Mouse (Mus musculus) megakaryocyte-erythroid progenitor cell, adult 5 weeks (primary cell): Measurements from ENCODE around the gene Gle1. TPM values are rescaled to one million over a fixed set of nuclear protein-coding genes. Genes with fewer than 3 reads are reported as not detected.

Experiments used
- polyA plus RNA-seq: library from polyadenylated mRNA; stranded (reverse); fragments of >175 nt; gene quantifications from 2 replicates; pipeline ENCODE4 v1.2.3, GENCODE M21; 2012

The Gle1 gene
- 51.3 and 60.3 TPM in 2 replicates for polyA plus RNA-seq

GRCm38 (mm10) chr2:29934906-29935599 lies at the start of gene Gle1:
Gle1 (plus strand) TSS chr2:29935426.

GRCm38 (mm10) chr2:29889066-29889944 lies 45.9 kb upstream of the Gle1 start, which contains the start of gene Odf2:
Odf2 (plus strand) TSS chr2:29889221.

GRCm38 (mm10) chr2:29965250-29965843 lies 30.1 kb downstream of the Gle1 start, which contains the start of gene Sptan1:
Sptan1 (plus strand) TSS chr2:29965560.

Other genes with a start within 250 kb of the Gle1 start
- gene Gm13420, start 183.7 kb upstream of the Gle1 start, polyA plus RNA-seq = not detected in 2 replicates
- gene Gm13547, start 176.1 kb upstream of the Gle1 start, polyA plus RNA-seq = not detected in 2 replicates
- gene Coq4, start 147.9 kb upstream of the Gle1 start, polyA plus RNA-seq = 117 and 152 TPM in 2 replicates
- gene Trub2, start 146.9 kb upstream of the Gle1 start, polyA plus RNA-seq = 7.4 and 8.4 TPM in 2 replicates
- gene Slc27a4, start 132.8 kb upstream of the Gle1 start, polyA plus RNA-seq = 12.8 and 14.6 TPM in 2 replicates
- 69.0 and 81.2 TPM in 2 replicates for gene Urm1, start 115.4 kb upstream of the Gle1 start, polyA plus RNA-seq
- 29.6 and 30.5 TPM in 2 replicates for gene Cercam, start 66.3 kb upstream of the Gle1 start, polyA plus RNA-seq
- gene Odf2, start 46.2 kb upstream of the Gle1 start, polyA plus RNA-seq = 26.2 and 45.0 TPM in 2 replicates
- 49.7 and 55.9 TPM in 2 replicates for gene Sptan1, start 30.1 kb downstream of the Gle1 start, polyA plus RNA-seq
- 26.0 and 26.5 TPM in 2 replicates for gene Wdr34, start 113.5 kb downstream of the Gle1 start, polyA plus RNA-seq
- gene Set, start 122.0 kb downstream of the Gle1 start, polyA plus RNA-seq = 599 and 669 TPM in 2 replicates
- 35.4 and 39.2 TPM in 2 replicates for gene Pkn3, start 142.3 kb downstream of the Gle1 start, polyA plus RNA-seq
- 24.3 and 28.2 TPM in 2 replicates for gene Zdhhc12, start 158.2 kb downstream of the Gle1 start, polyA plus RNA-seq
- 17.4 and 20.6 TPM in 2 replicates for gene Zer1, start 189.2 kb downstream of the Gle1 start, polyA plus RNA-seq
- gene Tbc1d13, start 198.3 kb downstream of the Gle1 start, polyA plus RNA-seq = 32.4 and 40.5 TPM in 2 replicates
- 24.5 and 27.9 TPM in 2 replicates for gene Endog, start 236.1 kb downstream of the Gle1 start, polyA plus RNA-seq
- 52.5 and 60.2 TPM in 2 replicates for gene Spout1, start 243.0 kb downstream of the Gle1 start, polyA plus RNA-seq